Mouse (Mus musculus): ENCODE measurements around the gene Olfr554.
"Not testable (repeated sequence)": the region's sequence is repeated elsewhere in the genome, so short reads cannot be mapped to it uniquely, and the experiment has no call there.

The Olfr554 gene

GRCm38 (mm10) chr7:102638132-102638531 is at the start of gene Olfr554:
Olfr554 (plus strand) TSS chr7:102638432.
- DNase-seq (ENCODE audit: low read depth, low spot score), result no peak

DNA sequence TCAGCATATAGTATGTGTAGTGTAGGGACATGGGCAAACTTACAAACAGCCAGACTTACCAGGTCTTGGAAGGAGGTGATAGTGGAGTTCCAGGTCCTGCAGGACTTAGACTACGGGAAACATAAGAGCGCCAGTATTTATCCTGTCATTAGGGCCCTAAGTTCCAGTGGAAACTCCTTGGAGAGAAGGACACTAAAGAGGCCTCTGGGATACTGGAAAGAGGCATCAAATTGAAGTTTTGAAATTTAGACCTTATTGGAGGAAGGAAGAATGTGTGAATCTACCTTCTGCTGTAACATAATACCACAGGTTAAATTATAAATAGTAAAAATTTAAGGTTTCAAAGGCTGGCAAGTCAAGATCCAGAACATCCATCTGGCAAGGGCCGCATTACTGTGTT is 46.4 kb upstream of the Olfr554 start, which contains the start of gene Olfr551:
TSS of gene Olfr551 (minus strand) at position 101 of the 400 bp plus-strand sequence.
- no peak for DNase-seq (ENCODE audit: low read depth, low spot score)

- no peak for DNase-seq (ENCODE audit: low read depth, low spot score)
These were observed 40.7 kb upstream of the Olfr554 start, which contains the start of gene Olfr552 for GRCm38 (mm10) chr7:102597378-102598031. Olfr552 (plus strand) TSS chr7:102597770.

DNA sequence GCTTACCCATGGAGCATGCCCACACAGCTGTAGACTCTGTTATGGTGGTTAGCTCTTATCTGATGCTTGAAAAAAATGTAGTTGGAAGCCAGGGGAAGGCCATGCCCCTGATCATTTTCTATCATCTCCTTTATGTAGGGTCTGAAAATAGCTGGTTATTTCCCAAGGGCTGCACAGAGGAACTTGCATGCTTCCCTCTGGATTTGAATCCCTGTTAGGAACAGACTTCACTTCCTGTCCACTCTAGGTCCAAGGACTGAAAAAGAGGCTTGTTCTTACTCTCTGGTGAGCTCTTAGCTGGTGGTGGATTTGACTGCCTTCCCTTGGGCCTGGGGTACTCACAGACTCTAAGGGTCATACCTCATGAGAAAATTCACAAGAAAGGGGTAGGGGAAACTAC is 20.1 kb upstream of the Olfr554 start, which contains the start of gene Olfr553:
TSS of gene Olfr553 (minus strand) at position 101 of the 400 bp plus-strand sequence.
- no peak for DNase-seq (ENCODE audit: low read depth, low spot score)

DNA sequence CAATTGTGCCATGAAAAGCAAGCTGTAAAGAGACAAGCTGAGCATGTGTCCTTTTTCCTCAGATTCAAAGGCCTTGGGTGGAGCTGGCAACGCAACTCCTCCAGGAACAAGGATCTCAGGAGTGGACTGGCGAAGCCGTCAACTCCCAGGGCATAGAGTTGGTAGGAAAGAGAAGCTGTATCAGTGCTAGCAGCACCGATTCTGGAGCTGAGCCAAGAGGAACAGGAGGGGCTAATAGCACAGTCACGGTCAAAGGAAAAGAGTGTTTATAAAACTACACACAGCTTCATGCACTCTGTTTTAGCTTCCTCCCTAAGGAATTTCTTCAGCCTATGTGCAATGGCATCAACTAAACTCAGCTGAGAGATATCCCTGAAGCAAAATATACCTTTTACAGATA is 18.6 kb upstream of the Olfr554 start:
- DNase-seq (ENCODE audit: low read depth, low spot score), result no peak

GRCm38 (mm10) chr7:102620368-102620767 is 17.9 kb upstream of the Olfr554 start:
- DNase-seq (ENCODE audit: low read depth, low spot score), result not testable (repeated sequence)

GRCm38 (mm10) chr7:102636665-102637064 is 1.6 kb upstream of the Olfr554 start:
- DNase-seq (ENCODE audit: low read depth, low spot score), result peak; percentile 1

GRCm38 (mm10) chr7:102644945-102645344 is 6.7 kb downstream of the Olfr554 start:
- not testable (repeated sequence) for DNase-seq (ENCODE audit: low read depth, low spot score)

DNA sequence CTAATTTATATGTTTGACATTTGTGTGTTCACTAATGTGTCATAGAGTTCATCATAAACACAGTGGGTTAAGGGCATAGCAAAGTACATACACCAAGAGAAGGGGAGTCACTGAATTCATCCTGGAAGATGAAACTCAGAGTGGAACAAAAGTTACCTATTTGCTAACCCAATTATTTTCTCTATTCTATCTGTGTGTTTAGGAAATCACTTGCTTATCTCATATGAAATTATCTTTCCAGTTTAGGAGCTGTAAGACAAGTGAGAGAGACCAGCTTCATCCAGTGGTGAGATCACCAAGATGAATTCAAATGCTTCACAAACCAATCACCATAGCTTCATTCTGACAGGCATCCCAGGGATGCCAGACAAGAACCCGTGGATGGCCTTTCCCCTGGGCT is 20.3 kb downstream of the Olfr554 start, which contains the start of gene Olfr555:
TSS of gene Olfr555 (plus strand) at position 301 of the 400 bp plus-strand sequence.
- DNase-seq (ENCODE audit: low read depth, low spot score), result no peak

GRCm38 (mm10) chr7:102664599-102664998 is 26.4 kb downstream of the Olfr554 start, which contains the start of gene Olfr556:
Olfr556 (plus strand) TSS chr7:102664899.
- DNase-seq (ENCODE audit: low read depth, low spot score), result no peak

- no peak for DNase-seq (ENCODE audit: low read depth, low spot score)
These were observed 27.1 kb downstream of the Olfr554 start for GRCm38 (mm10) chr7:102665378-102665777.

DNA sequence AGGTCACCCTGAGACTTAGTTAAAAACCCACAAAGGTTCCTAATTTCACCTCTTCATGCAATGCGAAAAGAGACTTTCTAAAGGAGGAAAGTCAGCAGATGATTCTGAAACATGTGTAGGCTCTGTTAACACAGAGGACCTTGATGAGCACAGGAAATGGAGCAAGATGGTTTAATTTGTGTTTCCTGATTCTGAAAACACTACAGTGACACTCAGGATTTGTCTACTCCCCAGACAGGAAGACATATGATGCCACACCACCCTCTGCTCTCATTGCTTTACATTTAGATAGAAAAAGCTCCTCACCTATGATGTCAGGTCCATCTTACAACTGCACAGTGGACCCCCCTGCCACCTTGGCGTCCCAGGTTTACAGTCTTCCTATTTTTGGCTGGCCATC is 38.0 kb downstream of the Olfr554 start:
- no peak for DNase-seq (ENCODE audit: low read depth, low spot score)

DNA sequence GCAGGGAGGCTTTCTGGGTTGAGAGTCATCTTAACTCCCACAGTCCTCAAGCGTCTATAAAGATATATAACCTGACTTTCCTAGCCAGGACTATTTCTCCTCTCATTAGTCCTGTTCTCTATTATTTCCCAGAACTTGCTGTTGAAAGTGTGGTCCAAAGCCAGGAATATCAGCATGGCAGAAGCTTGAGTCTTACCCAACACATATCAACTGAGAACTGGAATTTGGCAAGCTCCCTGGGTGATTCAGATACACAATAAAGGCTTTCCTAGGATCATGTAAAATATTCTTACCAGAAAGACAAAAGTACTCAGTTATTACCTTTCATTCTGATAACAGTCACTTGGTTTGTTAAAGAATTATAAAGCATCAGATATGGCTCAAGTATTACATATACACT is 43.7 kb downstream of the Olfr554 start:
- DNase-seq (ENCODE audit: low read depth, low spot score), result no peak

DNA sequence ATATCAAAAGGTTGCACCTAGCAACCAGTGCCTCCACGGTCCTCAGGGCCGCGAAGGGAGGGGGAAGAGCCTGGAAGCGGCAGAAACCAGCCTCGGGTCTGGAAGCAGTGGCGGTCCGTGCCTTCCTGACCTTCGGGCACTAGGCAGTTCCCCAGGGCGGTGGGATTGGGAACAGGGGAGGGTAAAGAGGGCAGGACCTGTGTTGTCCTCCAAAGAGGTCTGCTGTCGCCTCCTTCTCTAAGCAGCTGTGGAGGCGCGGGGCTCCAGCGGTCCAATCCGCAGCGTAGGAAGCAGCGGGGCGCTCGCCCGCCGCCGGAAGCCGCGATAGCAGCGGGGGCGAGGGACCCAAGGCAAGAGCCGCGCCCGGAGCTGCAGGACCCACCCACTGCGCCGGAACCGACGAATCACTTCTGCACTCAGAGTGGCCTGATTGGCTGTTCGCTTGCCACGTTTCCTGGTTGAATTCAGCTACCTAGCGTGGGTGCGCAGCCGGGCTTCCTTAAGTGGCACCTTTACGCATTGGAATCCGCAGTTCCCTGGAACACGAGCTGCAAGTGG is 48.8 kb downstream of the Olfr554 start, which contains the start of gene Trim68:
TSS of gene Trim68 (minus strand) at position 384 of the 558 bp plus-strand sequence.
- DNase-seq (ENCODE audit: low read depth, low spot score), result peak; percentile 67

Measured in retina, postnatal 7 days (tissue).